Mouse (Mus musculus) hindbrain, embryonic 15.5 days (tissue): ENCODE results near the gene Eno2. TPM values are rescaled to one million over a fixed set of nuclear protein-coding genes. Genes with fewer than 3 reads are reported as not detected.

ENCODE experiments used
- ATAC-seq: fragments of 200-750 bp; cut with Nextera tagmentation; 2 replicates; pipeline ENCODE4 v1.8.0; 2017; ENCODE audit warnings: low read depth, moderate number of reproducible peaks, moderate TSS enrichment; ENCODE audit not compliant: low FRiP score
- H3K27ac ChIP-seq: fragments of 300-500 bp; sonication (generic); replicated peaks from 2 replicates; pipeline ENCODE4 v1.5.1; 2015; ENCODE audit warnings: mild to moderate bottlenecking, inconsistent platforms
- H3K27me3 ChIP-seq: fragments of 300-500 bp; sonication (generic); 2 replicates; pipeline ENCODE4 v1.6.1; 2015; ENCODE audit warnings: control low read depth, inconsistent platforms
- H3K36me3 ChIP-seq: fragments of 300-500 bp; sonication (generic); 2 replicates; pipeline ENCODE4 v1.6.1; 2015; ENCODE audit warnings: control low read depth, inconsistent platforms
- H3K4me1 ChIP-seq: fragments of 300-500 bp; sonication (generic); replicated peaks from 2 replicates; pipeline ENCODE4 v1.6.1; 2015; ENCODE audit warnings: control low read depth, inconsistent platforms
- H3K4me2 ChIP-seq: fragments of 300-500 bp; sonication (generic); 2 replicates; pipeline ENCODE4 v1.6.1; 2015; ENCODE audit warnings: moderate library complexity, mild to moderate bottlenecking, inconsistent platforms
- H3K4me3 ChIP-seq: fragments of 300-500 bp; sonication (generic); 2 replicates; pipeline ENCODE4 v1.5.1; 2015; ENCODE audit warnings: mild to moderate bottlenecking, inconsistent platforms
- H3K9ac ChIP-seq: fragments of 300-500 bp; sonication (generic); 2 replicates; pipeline ENCODE4 v1.6.1; 2015; ENCODE audit warnings: inconsistent platforms
- H3K9me3 ChIP-seq: fragments of 300-500 bp; sonication (generic); 2 replicates; pipeline ENCODE4 v1.6.1; 2016; ENCODE audit warnings: control low read depth, inconsistent platforms
- WGBS: fragments of 180-500 bp; shearing (Covaris S2); methylation state at CpG from one replicate; pipeline ENCODE4 v1.1.7; 2015; 5-methylcytosine and 5-hydroxymethylcytosine counted together
- microRNA counts: library from miRNA; unstranded; fragments of <30 nt; microRNA quantifications from one replicate; lab custom pipeline; 2016
- microRNA-seq: library from miRNA; unstranded; fragments of <30 nt; microRNA quantifications from one replicate; pipeline ENCODE4, GENCODE M21; 2016
- polyA plus RNA-seq: library from polyadenylated mRNA; unstranded; fragments of >200 nt; fragmentation: Nextera tagmentation; extraction: Ambion mirVana; gene quantifications from 2 replicates; pipeline ENCODE4 v1.2.1, GENCODE M21; 2015

The Eno2 gene
- polyA plus RNA-seq, 1 experiment from 2014 or later, result 144 TPM

- ATAC-seq, result peak; percentile 97
- peak within 1 kb of the TSS; percentile 94 for H3K4me2 ChIP-seq
- peak within 1 kb of the TSS; percentile 82 for H3K27ac ChIP-seq
- peak within 1 kb of the TSS; percentile 65 for H3K4me3 ChIP-seq
- WGBS, result under 1% methylated on average over 74 of the region's 76 CpGs
- peaks cover 36% of the 10 kb centered on the region for H3K4me1 ChIP-seq
- H3K36me3 ChIP-seq, result peaks cover 35% of the 10 kb centered on the region
- H3K27me3 ChIP-seq, result no peaks in the 10 kb centered on the region
- H3K9me3 ChIP-seq, result no peaks in the 10 kb centered on the region
- peak within 1 kb of the TSS; percentile 79 for H3K9ac ChIP-seq
Observed at GRCm38 (mm10) chr6:124711824-124712782, 57.4 kb downstream of the Eno2 start, which contains the start of the genes Emg1 and Phb2. Emg1 (minus strand) TSS chr6:124712178. Phb2 (plus strand) TSS chr6:124712336.

MicroRNAs encoded within 50 kb of the gene (microRNA counts, 519-probe panel; counts per million panel counts)
- microRNA mmu-miR-141 (lab: Ali Mortazavi, UCI), result not detected
- microRNA mmu-miR-200c (lab: Ali Mortazavi, UCI), result 992 counts per million, percentile 2 among the panel's probes with 10 or more counts

Small RNA genes lying within 50 kb of the gene (microRNA-seq; reads per million reads assigned to microRNA genes)
- gene Mir141, result 2.8 reads per million, percentile 10 among the genes with 10 or more reads in this experiment
- 34.4 reads per million, percentile 39 among the genes with 10 or more reads in this experiment for gene Mir200c

Other genes with a start within 250 kb of the Eno2 start
- gene C1s1, start 227.3 kb downstream of the Eno2 start, polyA plus RNA-seq, result 0.62 and 1.1 TPM in 2 replicates
- not detected in 2 replicates for gene C1rb, start 199.4 kb downstream of the Eno2 start, polyA plus RNA-seq
- 0.08 and 0.10 TPM in 2 replicates for gene C1s2, start 133.6 kb downstream of the Eno2 start, polyA plus RNA-seq
- 46.7 and 49.9 TPM in 2 replicates for gene Lpcat3, start 106.6 kb downstream of the Eno2 start, polyA plus RNA-seq
- gene Emg1, start 57.5 kb downstream of the Eno2 start, polyA plus RNA-seq, result 100.0 and 104 TPM in 2 replicates
- gene Phb2, start 57.3 kb downstream of the Eno2 start, polyA plus RNA-seq, result 260 and 270 TPM in 2 replicates
- gene Ptpn6, start 31.0 kb downstream of the Eno2 start, polyA plus RNA-seq, result 3.7 and 6.6 TPM in 2 replicates
- gene Grcc10, start 28.3 kb downstream of the Eno2 start, polyA plus RNA-seq, result 626 and 628 TPM in 2 replicates
- gene Gm45234, start 13.7 kb downstream of the Eno2 start, polyA plus RNA-seq, result not detected in 2 replicates
- 26.8 and 30.4 TPM in 2 replicates for gene Atn1, start 13.1 kb downstream of the Eno2 start, polyA plus RNA-seq
- 3.3 and 4.8 TPM in 2 replicates for gene Lrrc23, start 10.1 kb upstream of the Eno2 start, polyA plus RNA-seq
- 9.0 and 9.3 TPM in 2 replicates for gene Spsb2, start 39.0 kb upstream of the Eno2 start, polyA plus RNA-seq
- gene Tpi1, start 44.6 kb upstream of the Eno2 start, polyA plus RNA-seq, result 468 and 478 TPM in 2 replicates
- 203 and 209 TPM in 2 replicates for gene Usp5, start 59.8 kb upstream of the Eno2 start, polyA plus RNA-seq
- 35.3 and 44.0 TPM in 2 replicates for gene Cdca3, start 59.9 kb upstream of the Eno2 start, polyA plus RNA-seq
- 0.83 and 3.3 TPM in 2 replicates for gene Gnb3, start 70.6 kb upstream of the Eno2 start, polyA plus RNA-seq
- 17.1 and 18.7 TPM in 2 replicates for gene P3h3, start 88.1 kb upstream of the Eno2 start, polyA plus RNA-seq
- gene Gpr162, start 94.3 kb upstream of the Eno2 start, polyA plus RNA-seq, result 33.9 and 37.5 TPM in 2 replicates
- 0.14 and 0.32 TPM in 2 replicates for gene Cd4, start 118.5 kb upstream of the Eno2 start, polyA plus RNA-seq
- gene Lag3, start 142.0 kb upstream of the Eno2 start, polyA plus RNA-seq, result 3.1 and 3.5 TPM in 2 replicates
- 766 and 864 TPM in 2 replicates for gene Ptms, start 150.4 kb upstream of the Eno2 start, polyA plus RNA-seq
- gene Mlf2, start 161.7 kb upstream of the Eno2 start, polyA plus RNA-seq, result 565 and 615 TPM in 2 replicates
- 92.5 and 102 TPM in 2 replicates for gene Cops7a, start 195.9 kb upstream of the Eno2 start, polyA plus RNA-seq
- gene Pianp, start 227.0 kb upstream of the Eno2 start, polyA plus RNA-seq, result 58.8 and 73.5 TPM in 2 replicates
- 14.9 and 19.6 TPM in 2 replicates for gene Zfp384, start 239.5 kb upstream of the Eno2 start, polyA plus RNA-seq